Mouse (Mus musculus) hindbrain, embryonic 12.5 days (tissue): ENCODE results near the gene Gm28372. TPM values are rescaled to one million over a fixed set of nuclear protein-coding genes. Genes with fewer than 3 reads are reported as not detected.

ENCODE experiments used
- polyA plus RNA-seq: library from polyadenylated mRNA; unstranded; fragments of >200 nt; fragmentation: Nextera tagmentation; extraction: Ambion mirVana; gene quantifications from 2 replicates; pipeline ENCODE4 v1.2.1, GENCODE M21; 2016

Gm28372 gene
- polyA plus RNA-seq, 1 experiment from 2014 or later, result 0.34 TPM

Other genes starting within 250 kb of the Gm28372 start
- 440 and 489 TPM in 2 replicates for gene Snrpb, start 225.8 kb upstream of the Gm28372 start, polyA plus RNA-seq
- not detected in 2 replicates for gene Tmc2, start 210.0 kb upstream of the Gm28372 start, polyA plus RNA-seq
- gene Nop56, start 130.8 kb upstream of the Gm28372 start, polyA plus RNA-seq, result 262 and 300 TPM in 2 replicates
- 118 and 119 TPM in 2 replicates for gene Idh3b, start 120.7 kb upstream of the Gm28372 start, polyA plus RNA-seq
- 3.4 TPM in 2 replicates for gene Ebf4, start 110.1 kb upstream of the Gm28372 start, polyA plus RNA-seq
- 53.3 and 57.0 TPM in 2 replicates for gene Cpxm1, start 7.7 kb upstream of the Gm28372 start, polyA plus RNA-seq
- gene 1700020A23Rik, start within 50 bp of the Gm28372 start, polyA plus RNA-seq, result 0.35 TPM in 1 of 2 replicates, not detected in the other
- gene Tmem239, start 1.2 kb downstream of the Gm28372 start, polyA plus RNA-seq, result not detected in 2 replicates
- gene Vps16, start 19.1 kb downstream of the Gm28372 start, polyA plus RNA-seq, result 107 and 115 TPM in 2 replicates
- 12.3 and 12.4 TPM in 2 replicates for gene Pced1a, start 19.5 kb downstream of the Gm28372 start, polyA plus RNA-seq
- gene Ptpra, start 45.0 kb downstream of the Gm28372 start, polyA plus RNA-seq, result 129 and 138 TPM in 2 replicates
- gene Mrps26, start 158.5 kb downstream of the Gm28372 start, polyA plus RNA-seq, result 70.7 and 73.3 TPM in 2 replicates
- not detected in 2 replicates for gene Oxt, start 170.9 kb downstream of the Gm28372 start, polyA plus RNA-seq
- not detected in 2 replicates for gene Avp, start 177.3 kb downstream of the Gm28372 start, polyA plus RNA-seq
- gene Fastkd5, start 224.8 kb downstream of the Gm28372 start, polyA plus RNA-seq, result 16.9 and 17.1 TPM in 2 replicates
- 13.9 and 14.3 TPM in 2 replicates for gene Ubox5, start 224.8 kb downstream of the Gm28372 start, polyA plus RNA-seq
- gene Lzts3, start 237.6 kb downstream of the Gm28372 start, polyA plus RNA-seq, result 8.4 TPM in 2 replicates